Mouse (Mus musculus) limb, embryonic 11.5 days (tissue): ENCODE measurements around the gene Tctex1d4. TPM values are rescaled to one million over a fixed set of nuclear protein-coding genes. Genes with fewer than 3 reads are reported as not detected.

Experiments used
- ATAC-seq: fragments of 200-750 bp; cut with Nextera tagmentation; 2 replicates; pipeline ENCODE4 v1.8.0; 2017; ENCODE audit warnings: low read depth; ENCODE audit not compliant: insufficient number of reproducible peaks, low FRiP score, low TSS enrichment
- DNase-seq: peaks from one replicate; pipeline ENCODE4 v3.0.0-alpha.2; 2015; ENCODE audit warnings: low spot score
- H3K27ac ChIP-seq: fragments of 300-500 bp; sonication (generic); replicated peaks from 2 replicates; pipeline ENCODE4 v1.5.1; 2014; ENCODE audit warnings: low read depth, mild to moderate bottlenecking, low read length
- H3K27me3 ChIP-seq: fragments of 300-500 bp; sonication (generic); 2 replicates; pipeline ENCODE4 v1.6.1; 2014; ENCODE audit warnings: mild to moderate bottlenecking, low read length, mixed read lengths; ENCODE audit not compliant: control insufficient read depth, insufficient read depth
- H3K36me3 ChIP-seq: fragments of 300-500 bp; sonication (generic); 2 replicates; pipeline ENCODE4 v1.6.1; 2014; ENCODE audit warnings: mild to moderate bottlenecking, low read length, moderate library complexity, mixed read lengths; ENCODE audit not compliant: control insufficient read depth, insufficient read depth
- H3K4me1 ChIP-seq: fragments of 300-500 bp; sonication (generic); 2 replicates; pipeline ENCODE4 v1.6.1; 2014; ENCODE audit warnings: low read length, mixed read lengths; ENCODE audit not compliant: control insufficient read depth, insufficient read depth
- H3K4me2 ChIP-seq: fragments of 300-500 bp; sonication (generic); 2 replicates; pipeline ENCODE4 v1.6.1; 2014; ENCODE audit warnings: low read depth, mild to moderate bottlenecking, moderate library complexity; ENCODE audit not compliant: severe bottlenecking
- H3K4me3 ChIP-seq: fragments of 300-500 bp; sonication (generic); 2 replicates; pipeline ENCODE4 v1.5.1; 2014; ENCODE audit warnings: low read depth, low read length
- H3K9ac ChIP-seq: fragments of 300-500 bp; sonication (generic); 2 replicates; pipeline ENCODE4 v1.6.1; 2014; ENCODE audit warnings: mild to moderate bottlenecking, low read length
- H3K9me3 ChIP-seq: fragments of 300-500 bp; sonication (generic); 2 replicates; pipeline ENCODE4 v1.6.1; 2016; ENCODE audit warnings: low read length; ENCODE audit not compliant: control insufficient read depth
- WGBS: fragments of 180-500 bp; shearing (Covaris S2); extraction: QIAGEN DNeasy Blood & Tissue Kit; methylation state at CpG from one replicate; pipeline ENCODE4 v1.1.7; 2014; 5-methylcytosine and 5-hydroxymethylcytosine counted together
- polyA plus RNA-seq: library from polyadenylated mRNA; unstranded; fragments of >200 nt; fragmentation: Nextera tagmentation; extraction: Ambion mirVana; gene quantifications from 2 replicates; pipeline ENCODE4 v1.2.1, GENCODE M21; 2014

Tctex1d4 gene
- polyA plus RNA-seq, 1 experiment from 2014 or later, result not detected

GRCm38 (mm10) chr4:117131198-117131597 lies 4.6 kb downstream of the Tctex1d4 start:
- Histone ChIP-seq H3K4me3 (no peak overlapping the region), H3K36me3 (0 out of 2 replicates have a peak, but pooled peaks cover 2% of the 10 kb centered on the region), H3K9me3 (no peaks in the 10 kb centered on the region), H3K9ac (no peak overlapping the region), H3K27me3 (peaks cover 22% of the 10 kb centered on the region), H3K4me1 (0 out of 2 replicates have a peak, but pooled peaks cover 4% of the 10 kb centered on the region), H3K27ac (no peak overlapping the region), H3K4me2 (no peak overlapping the region)
- DNase-seq (no peak), ATAC-seq (no peak)
- WGBS, result 83% methylated on average over 6 of the region's 6 CpGs

GRCm38 (mm10) chr4:117131890-117132793 lies 5.5 kb downstream of the Tctex1d4 start:
- Histone ChIP-seq H3K9me3 (no peaks in the 10 kb centered on the region), H3K4me2 (peak overlapping the region; percentile 98), H3K36me3 (0 out of 2 replicates have a peak, but pooled peaks cover 2% of the 10 kb centered on the region), H3K27ac (no peak overlapping the region), H3K4me1 (0 out of 2 replicates have a peak, but pooled peaks cover 4% of the 10 kb centered on the region), H3K9ac (no peak overlapping the region; the same call in 1 of the 2 replicates), H3K27me3 (peaks cover 22% of the 10 kb centered on the region), H3K4me3 (no peak overlapping the region; the same call in 1 of the 2 replicates)
- WGBS, result 24% methylated on average over 7 of the region's 7 CpGs
- no peak for DNase-seq
- no peak for ATAC-seq

DNA sequence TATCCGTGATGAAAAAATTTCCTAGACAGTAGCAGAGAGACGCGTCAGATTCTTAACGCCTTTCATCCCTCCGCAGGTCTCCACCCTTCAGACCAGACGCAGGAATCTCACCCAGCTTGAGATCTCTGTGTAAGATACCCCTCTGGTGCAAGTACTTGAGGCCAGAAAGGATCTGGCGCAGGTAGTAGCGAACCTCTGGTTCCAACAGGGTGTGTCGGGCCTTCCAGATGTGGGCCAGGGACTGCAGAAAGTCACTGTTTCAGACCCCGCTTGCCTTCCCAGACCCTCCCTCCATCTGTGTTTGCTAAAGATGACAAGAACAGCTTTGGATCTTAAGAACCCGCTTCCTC lies 6.2 kb downstream of the Tctex1d4 start:
- peaks cover 22% of the 10 kb centered on the region for H3K27me3 ChIP-seq
- H3K9ac ChIP-seq, result no peak overlapping the region
- peak overlapping the region; percentile 78; the same call in 1 of the 2 replicates for H3K4me3 ChIP-seq
- H3K4me1 ChIP-seq, result 0 out of 2 replicates have a peak, but pooled peaks cover 4% of the 10 kb centered on the region
- DNase-seq (no peak), ATAC-seq (no peak)
- WGBS, result 11% methylated on average over 11 of the region's 11 CpGs
- 0 out of 2 replicates have a peak, but pooled peaks cover 2% of the 10 kb centered on the region for H3K36me3 ChIP-seq
- H3K4me2 ChIP-seq, result peak overlapping the region; percentile 98
- no peak overlapping the region for H3K27ac ChIP-seq
- no peaks in the 10 kb centered on the region for H3K9me3 ChIP-seq

GRCm38 (mm10) chr4:117133366-117133796 lies 6.8 kb downstream of the Tctex1d4 start:
- Histone ChIP-seq H3K4me2 (peak overlapping the region; percentile 98), H3K4me1 (0 out of 2 replicates have a peak, but pooled peaks cover 4% of the 10 kb centered on the region), H3K9me3 (no peaks in the 10 kb centered on the region), H3K9ac (peak overlapping the region; percentile 69), H3K36me3 (0 out of 2 replicates have a peak, but pooled peaks cover 2% of the 10 kb centered on the region), H3K27ac (no peak overlapping the region), H3K27me3 (peaks cover 22% of the 10 kb centered on the region), H3K4me3 (peak overlapping the region; percentile 78)
- ATAC-seq, result peak; percentile 14; the same call in 1 of the 2 replicates
- under 1% methylated on average over 42 of the region's 42 CpGs for WGBS
- peak; percentile 63 for DNase-seq

DNA sequence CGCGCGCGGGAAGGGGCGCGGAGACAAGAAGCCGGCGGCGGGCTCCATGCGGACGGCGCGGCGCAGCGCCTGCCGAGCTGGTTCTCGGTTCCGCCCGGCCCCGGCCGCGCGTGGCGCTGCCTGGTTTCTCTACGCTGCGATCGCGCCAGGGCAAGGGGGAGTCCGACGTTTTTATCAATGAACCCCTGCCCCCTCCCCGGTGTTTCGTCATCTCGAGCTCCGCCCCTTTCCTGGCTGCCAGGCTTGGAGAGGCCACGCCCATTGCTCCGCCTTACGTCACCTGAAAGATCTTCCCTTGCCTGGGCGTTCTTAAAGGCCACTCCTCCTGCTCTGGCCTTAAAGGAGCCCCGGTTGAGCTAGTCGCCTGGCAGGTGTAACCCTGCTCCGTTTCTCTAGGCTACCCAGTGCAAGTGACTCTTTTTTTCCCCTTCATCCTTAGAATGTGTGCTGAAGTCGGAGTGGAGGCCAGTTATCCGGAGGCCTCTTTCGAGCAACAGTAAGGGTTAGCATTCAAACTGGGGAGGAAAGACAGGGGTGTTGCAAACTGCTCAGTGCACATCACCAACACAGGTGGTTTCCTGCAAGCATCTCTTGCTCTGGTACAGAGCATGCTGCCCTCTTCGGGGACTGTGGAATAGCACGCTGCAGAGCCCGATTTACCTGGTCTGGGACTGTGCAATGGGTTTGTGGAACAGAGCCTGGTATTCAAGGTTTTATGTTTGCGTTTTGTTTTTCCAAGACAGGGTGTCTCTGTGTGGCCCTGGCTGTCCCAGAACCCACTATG lies 7.4 kb downstream of the Tctex1d4 start, which contains the start of gene Plk3:
Gene Plk3 (minus strand): TSS at position 147 of the 784 bp plus-strand sequence.
- Histone ChIP-seq H3K9me3 (no peaks in the 10 kb centered on the region), H3K9ac (peak within 1 kb of the TSS; percentile 69), H3K27me3 (peaks cover 22% of the 10 kb centered on the region), H3K4me1 (0 out of 2 replicates have a peak, but pooled peaks cover 4% of the 10 kb centered on the region), H3K4me3 (peak within 1 kb of the TSS; percentile 78), H3K36me3 (0 out of 2 replicates have a peak, but pooled peaks cover 2% of the 10 kb centered on the region), H3K4me2 (peak within 1 kb of the TSS; percentile 98), H3K27ac (no peak within 1 kb of the TSS)
- DNase-seq, result peak; percentile 98
- ATAC-seq, result peak; percentile 88
- 2% methylated on average over 48 of the region's 48 CpGs for WGBS

DNA sequence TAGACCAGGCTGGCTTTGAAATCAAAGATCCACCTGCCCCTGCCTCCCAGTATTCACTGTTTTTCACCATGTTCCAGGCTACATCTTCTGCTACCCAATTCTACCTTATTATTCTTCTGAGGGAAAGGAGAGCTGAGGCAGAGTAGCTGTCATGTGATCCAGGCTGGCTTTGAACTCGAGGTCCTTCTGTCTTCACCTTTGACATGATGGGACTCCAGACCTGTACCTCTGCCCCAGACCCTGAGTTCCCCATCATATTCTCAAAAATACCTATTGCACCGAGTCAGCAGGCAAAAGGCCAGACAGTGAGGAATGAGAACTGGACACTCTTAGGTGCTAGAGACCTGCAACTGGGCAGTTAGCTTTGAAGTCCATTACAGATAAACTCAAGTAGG lies 8.0 kb downstream of the Tctex1d4 start:
- H3K36me3 ChIP-seq, result 0 out of 2 replicates have a peak, but pooled peaks cover 2% of the 10 kb centered on the region
- ATAC-seq, result no peak
- no peak overlapping the region for H3K4me2 ChIP-seq
- H3K4me3 ChIP-seq, result no peak overlapping the region
- 38% methylated on average over 2 of the region's 2 CpGs for WGBS
- H3K9ac ChIP-seq, result no peak overlapping the region
- H3K9me3 ChIP-seq, result no peaks in the 10 kb centered on the region
- no peak overlapping the region for H3K27ac ChIP-seq
- 0 out of 2 replicates have a peak, but pooled peaks cover 4% of the 10 kb centered on the region for H3K4me1 ChIP-seq
- DNase-seq, result no peak
- peaks cover 22% of the 10 kb centered on the region for H3K27me3 ChIP-seq

- DNase-seq (no peak), ATAC-seq (no peak)
- Histone ChIP-seq H3K4me1 (0 out of 2 replicates have a peak, but pooled peaks cover 4% of the 10 kb centered on the region), H3K4me2 (no peak overlapping the region), H3K36me3 (0 out of 2 replicates have a peak, but pooled peaks cover 2% of the 10 kb centered on the region), H3K27ac (no peak overlapping the region), H3K4me3 (no peak overlapping the region), H3K9ac (no peak overlapping the region), H3K9me3 (no peaks in the 10 kb centered on the region), H3K27me3 (peaks cover 22% of the 10 kb centered on the region)
- WGBS, result 26% methylated on average over 8 of the region's 8 CpGs
These were observed 9.4 kb downstream of the Tctex1d4 start for GRCm38 (mm10) chr4:117136034-117136433.
